Mouse (Mus musculus): ENCODE results near the gene Inhbc.

DNA sequence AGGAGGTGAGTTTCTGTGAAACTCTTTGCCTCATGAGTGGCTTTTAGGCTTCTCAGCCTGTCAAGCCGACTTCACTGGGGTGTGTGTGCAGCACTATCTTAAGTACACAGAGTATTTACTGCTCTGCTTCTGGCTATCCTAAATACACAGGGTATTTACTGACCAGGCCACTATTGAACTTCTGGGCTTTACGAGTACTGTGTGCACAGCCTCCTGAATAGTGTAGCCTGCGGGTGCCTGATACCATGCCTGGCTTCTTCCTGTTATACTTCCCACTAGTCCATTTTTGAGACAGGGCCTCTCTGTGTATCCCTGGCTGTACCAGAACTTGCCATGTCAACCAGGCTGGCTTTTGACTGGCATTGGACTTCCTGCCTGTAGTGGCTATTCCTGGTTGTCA is 7.5 kb upstream of the Inhbc start:
- TF ChIP-seq NELFE (IDR thresholded peaks at IDR 0.05; ENCODE audit: low read depth, low read length) (no peak), POLR2A (IDR thresholded peaks at IDR 0.05; ENCODE audit: low read depth, low read length) (no peak), USF2 (conservative IDR thresholded peaks at IDR 0.05; ENCODE audit: low read depth, low read length) (no peak), ZMIZ1 (IDR thresholded peaks at IDR 0.05; ENCODE audit: low read depth, low read length) (no peak), CTCF (conservative IDR thresholded peaks at IDR 0.05 in 1 of 2, IDR thresholded peaks at IDR 0.05 in 1 of 2; ENCODE audit: low read depth in 2 of 2, low read length in 2 of 2) (no peak), SMC3 (IDR thresholded peaks at IDR 0.05; ENCODE audit: low read depth, low read length) (no peak), ZC3H11A (IDR thresholded peaks at IDR 0.05; ENCODE audit: low read depth, low read length) (no peak), MXI1 (IDR thresholded peaks at IDR 0.05; ENCODE audit: low read depth, low read length) (no peak), MAX (IDR thresholded peaks at IDR 0.05; ENCODE audit: low read length) (no peak), EP300 (IDR thresholded peaks at IDR 0.05; ENCODE audit: low read length) (no peak), RCOR1 (conservative IDR thresholded peaks at IDR 0.05; ENCODE audit: low read depth, low read length) (no peak), KAT2A (IDR thresholded peaks at IDR 0.05; ENCODE audit: insufficient replicate concordance, low read length) (no peak), E2F4 (IDR thresholded peaks at IDR 0.05; ENCODE audit: insufficient replicate concordance, low read depth, low read length) (no peak), NRF1 (IDR thresholded peaks at IDR 0.05; ENCODE audit: low read depth, low read length) (no peak)
